Mouse (Mus musculus): Measurements from ENCODE around the gene Zmiz1.

DNA sequence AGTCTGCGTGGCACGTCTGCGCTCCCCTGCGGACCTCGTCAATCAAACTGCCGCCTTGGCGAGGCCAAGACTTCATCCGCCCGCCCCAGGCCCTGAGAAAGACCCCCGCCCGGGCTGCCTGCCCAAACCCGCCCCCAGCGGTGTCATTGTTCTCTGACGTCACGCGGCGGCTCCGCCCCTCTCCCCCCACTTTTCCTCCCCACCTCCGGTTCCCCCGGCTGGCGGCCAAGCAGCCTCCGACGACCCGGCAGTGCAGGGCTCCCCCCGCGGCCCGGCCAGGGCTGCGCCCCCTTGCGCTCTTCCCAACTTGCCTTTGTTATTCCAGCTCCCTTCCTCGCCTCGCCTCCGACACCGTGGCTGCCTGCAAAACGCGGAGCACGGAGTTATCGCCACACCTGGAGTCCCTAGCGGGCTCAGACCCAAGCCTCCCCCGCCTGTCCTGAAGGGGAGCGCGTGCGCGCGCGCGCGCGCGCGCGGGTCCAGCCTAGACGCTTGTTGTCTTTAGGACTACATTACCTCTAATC is 1.5 kb upstream of the Zmiz1 start:
- TF ChIP-seq CTCF (IDR thresholded peaks at IDR 0.05; ENCODE audit: borderline replicate concordance, insufficient read depth, low read depth, low read length) (peak; percentile 53; the same call in 1 of the 2 replicates), POLR2A (IDR thresholded peaks at IDR 0.05; ENCODE audit: borderline replicate concordance, insufficient read depth, low read length) (peak; percentile 50; the same call in 1 of the 2 replicates)

All from cerebellum, adult 2 months (tissue).